Mouse (Mus musculus) frontal cortex, postnatal 25 days (tissue): Measurements from ENCODE around the gene Tfeb.

Experiments
- DNase-seq, 2 experiments: peaks; one replicate each; pipeline ENCODE4 v3.0.0; 2022; ENCODE audit warnings: low spot score in 2 of 2

Tfeb gene

GRCm38 (mm10) chr17:47712889-47713571 lies 23.8 kb upstream of the Tfeb start:
- no peak for DNase-seq

GRCm38 (mm10) chr17:47715037-47715436 lies 21.8 kb upstream of the Tfeb start:
- no peak for DNase-seq

DNA sequence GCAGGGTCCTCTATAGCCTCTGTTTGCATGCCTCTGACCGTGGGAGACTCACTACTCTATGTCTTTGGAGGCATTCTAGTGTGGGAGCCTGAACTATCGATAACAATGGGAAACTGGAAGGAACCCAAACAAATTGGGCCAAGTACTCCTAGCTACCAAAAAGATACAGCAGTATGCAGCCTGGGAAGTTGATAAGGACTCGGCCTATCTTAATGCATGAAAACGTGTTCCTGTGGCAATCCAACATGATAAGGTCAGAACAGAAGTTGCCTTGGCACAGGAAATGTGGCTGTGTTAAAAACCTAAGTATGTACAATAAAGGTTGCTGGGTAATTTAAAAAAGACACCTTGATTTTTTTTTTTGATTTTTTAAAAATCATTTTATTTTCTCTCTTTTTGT lies 15.6 kb upstream of the Tfeb start:
- no peak for DNase-seq

DNA sequence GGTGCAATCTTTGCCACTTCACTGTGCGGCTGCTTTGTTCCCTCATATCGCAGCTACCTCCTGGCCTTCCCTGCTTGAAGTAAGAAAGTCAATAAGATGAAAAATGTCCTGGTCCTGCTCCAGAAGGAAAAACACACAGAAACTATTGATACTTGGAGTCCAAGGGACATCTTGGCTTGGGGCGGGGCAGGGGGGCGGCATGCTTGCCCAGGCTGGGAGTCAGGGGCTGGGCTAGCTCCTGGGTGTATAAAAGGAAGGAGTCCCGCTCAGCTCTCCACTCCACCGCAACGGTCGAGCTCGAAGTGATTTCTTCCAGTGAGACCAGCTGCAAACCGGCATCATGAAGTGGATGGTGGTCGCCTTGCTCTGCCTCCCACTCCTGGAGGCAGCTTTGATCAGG lies 10.3 kb upstream of the Tfeb start, which contains the start of gene Pgc:
Gene Pgc (plus strand): TSS at position 277 of the 400 bp plus-strand sequence.
- DNase-seq = no peak

DNA sequence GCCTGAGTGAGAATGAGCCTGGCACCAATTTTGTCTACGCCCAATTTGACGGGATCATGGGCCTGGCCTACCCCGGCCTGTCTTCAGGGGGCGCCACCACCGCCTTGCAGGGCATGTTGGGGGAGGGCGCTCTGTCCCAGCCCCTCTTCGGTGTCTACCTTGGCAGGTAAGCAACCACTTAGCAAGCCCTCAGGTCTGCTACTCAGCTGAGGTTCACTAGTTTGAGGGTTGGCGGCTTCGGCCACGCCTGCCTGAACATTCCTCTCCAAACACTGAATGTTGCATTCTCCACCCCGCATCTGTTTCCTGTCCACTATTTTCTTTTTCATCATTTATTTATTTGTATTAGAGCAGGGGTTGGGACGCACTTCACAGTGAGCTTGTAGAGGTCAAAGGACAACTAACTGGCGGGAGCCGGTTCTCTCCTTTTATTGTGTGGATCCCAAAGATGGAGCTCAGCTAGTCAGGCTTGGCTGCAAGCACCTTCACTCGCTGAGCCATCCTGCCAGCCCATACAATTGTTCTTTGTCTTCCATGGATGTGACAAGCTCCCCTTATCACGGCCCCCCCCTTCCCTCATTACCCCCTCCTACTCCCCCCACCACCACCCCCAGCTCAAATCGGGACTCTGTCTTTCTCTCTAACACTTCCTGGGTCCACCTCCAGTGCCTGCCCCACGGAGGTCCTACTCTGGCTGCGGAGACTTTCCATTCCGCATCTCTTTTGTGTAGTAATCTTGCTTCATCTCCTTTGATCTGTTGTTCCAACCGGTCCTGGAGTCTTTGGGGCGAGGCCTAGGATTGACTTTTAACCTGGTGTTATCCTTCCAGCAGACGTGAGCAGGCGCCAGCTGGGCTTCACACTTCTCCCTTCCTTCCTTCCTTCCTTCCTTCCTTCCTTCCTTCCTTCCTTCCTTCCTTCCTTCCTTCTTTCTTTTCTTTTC lies 5.9 kb upstream of the Tfeb start:
- DNase-seq = no peak

DNA sequence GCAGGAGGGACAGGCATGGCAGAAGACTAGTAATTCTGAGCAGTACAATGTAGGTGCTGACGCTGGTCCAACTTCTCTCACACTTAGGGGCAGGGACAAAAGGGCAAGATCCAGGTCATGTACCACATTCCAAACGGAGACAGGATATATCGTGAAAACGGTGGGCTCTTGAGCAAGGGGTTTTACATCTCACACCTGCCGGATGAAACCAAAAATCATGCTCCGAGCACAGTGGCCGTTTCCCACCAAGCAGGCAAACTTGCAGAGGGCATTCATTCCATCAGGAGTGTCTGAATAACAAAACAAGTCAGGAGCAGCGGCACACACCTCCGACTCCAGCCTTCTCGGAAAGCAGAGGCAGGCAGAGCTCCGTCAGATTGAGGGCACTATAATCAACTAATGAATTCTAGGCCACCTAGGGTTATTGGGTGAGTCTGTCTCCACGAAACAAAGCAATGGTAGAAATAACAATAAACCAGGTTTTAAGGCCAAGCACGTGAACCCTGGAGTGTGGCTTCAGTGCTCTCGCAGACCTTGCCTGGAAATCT lies 1.2 kb upstream of the Tfeb start:
- DNase-seq = no peak

- DNase-seq = peak; percentile 48 to 54
Measured at GRCm38 (mm10) chr17:47737271-47738065, 638 bp downstream of the Tfeb start.

DNA sequence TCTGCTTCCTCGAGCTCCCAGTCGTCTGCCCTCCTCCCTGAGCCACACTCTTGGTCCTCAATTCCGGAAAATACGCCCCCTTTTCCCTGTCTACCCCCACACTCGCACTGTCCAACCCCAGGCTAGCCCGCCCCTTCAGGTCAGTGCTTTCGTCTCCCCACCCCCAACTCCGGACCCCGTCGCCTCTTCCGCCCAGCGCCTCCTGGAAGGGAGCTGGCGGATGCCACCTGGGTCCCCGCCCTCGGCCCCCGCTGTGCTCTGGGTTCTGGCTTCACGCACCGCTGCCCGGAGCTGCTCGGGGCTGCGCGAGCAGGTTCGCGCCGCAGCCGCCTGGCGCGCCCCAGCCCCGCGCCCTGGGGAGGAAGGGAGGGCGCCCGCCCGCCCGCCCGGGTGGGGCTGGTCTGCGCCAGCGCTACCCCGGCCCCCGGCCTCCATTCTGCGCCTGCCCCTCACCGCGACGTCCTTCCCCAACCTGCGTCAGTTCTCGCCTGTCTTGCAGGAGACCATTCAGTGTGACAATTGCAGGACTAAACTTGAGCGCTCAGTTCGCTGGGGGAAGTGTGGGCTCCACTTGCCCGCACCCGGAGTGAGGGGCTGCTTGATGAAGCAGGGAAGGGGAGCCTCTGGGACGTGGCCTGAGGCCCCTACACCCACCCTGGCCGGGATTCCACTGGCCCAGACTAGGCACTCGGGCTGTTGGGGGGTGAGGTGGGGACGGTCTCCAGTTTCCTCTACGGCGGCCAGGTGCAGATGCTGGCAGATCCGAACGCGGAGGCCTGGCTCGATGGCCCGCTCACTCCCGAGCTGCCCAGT lies 1.4 kb downstream of the Tfeb start:
- no peak for DNase-seq

GRCm38 (mm10) chr17:47738879-47739798 lies 2.3 kb downstream of the Tfeb start:
- no peak for DNase-seq

DNA sequence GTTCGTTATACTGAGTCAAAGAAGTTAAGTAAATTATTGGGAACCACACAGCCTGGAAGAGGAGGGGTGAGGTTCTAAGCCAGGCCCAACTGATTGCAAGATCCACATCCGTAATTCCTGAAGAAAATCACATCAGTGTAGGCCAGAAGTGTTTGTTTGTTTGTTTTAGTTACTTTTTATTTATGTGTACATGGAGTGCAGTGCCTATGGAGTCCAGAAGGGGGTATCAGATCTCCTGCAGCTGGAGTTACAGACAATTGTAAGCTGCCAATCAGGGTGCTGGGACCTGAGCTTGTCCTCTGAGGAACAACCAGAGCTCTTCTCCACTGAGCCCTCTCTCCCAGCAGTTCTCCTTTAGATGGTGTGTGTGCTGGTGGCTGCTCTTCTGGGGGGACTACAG lies 3.4 kb downstream of the Tfeb start:
- no peak for DNase-seq

DNA sequence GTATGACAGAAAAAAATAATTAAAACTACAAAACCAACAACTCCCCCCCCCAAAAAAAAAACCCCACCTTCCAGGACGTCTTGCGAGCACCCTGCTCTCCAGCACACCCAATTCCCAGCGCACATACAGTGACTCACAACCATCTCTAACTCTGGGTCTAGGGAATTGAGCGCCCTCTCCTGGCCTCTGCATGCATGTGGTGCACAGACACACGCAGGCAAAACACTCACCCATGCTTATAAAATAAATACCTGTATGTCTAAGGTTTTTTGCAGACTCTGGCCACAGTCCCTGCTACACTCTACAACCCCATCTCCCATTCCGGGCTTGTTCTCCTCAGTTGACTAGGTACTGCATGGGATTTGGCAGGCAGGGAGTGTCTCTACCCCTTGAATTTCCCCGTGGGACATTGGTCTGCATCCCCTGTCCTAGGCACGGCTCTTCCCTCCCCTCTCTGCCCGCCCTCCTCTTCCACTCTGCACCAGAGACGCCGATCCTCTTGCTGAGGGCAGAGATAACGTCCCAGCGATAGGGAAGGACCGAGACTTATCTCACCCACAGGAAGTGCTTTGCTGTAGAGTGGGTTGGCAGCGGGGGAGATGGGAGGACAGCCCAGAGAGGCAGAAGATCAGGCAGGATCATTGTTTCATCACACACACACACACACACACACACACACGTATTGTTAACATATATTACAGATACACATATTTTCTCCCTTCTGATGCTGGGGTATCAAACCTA lies 6.3 kb downstream of the Tfeb start:
- DNase-seq = no peak

GRCm38 (mm10) chr17:47744086-47744485 lies 7.3 kb downstream of the Tfeb start:
- no peak for DNase-seq

GRCm38 (mm10) chr17:47744746-47745368 lies 8.0 kb downstream of the Tfeb start:
- no peak for DNase-seq

DNA sequence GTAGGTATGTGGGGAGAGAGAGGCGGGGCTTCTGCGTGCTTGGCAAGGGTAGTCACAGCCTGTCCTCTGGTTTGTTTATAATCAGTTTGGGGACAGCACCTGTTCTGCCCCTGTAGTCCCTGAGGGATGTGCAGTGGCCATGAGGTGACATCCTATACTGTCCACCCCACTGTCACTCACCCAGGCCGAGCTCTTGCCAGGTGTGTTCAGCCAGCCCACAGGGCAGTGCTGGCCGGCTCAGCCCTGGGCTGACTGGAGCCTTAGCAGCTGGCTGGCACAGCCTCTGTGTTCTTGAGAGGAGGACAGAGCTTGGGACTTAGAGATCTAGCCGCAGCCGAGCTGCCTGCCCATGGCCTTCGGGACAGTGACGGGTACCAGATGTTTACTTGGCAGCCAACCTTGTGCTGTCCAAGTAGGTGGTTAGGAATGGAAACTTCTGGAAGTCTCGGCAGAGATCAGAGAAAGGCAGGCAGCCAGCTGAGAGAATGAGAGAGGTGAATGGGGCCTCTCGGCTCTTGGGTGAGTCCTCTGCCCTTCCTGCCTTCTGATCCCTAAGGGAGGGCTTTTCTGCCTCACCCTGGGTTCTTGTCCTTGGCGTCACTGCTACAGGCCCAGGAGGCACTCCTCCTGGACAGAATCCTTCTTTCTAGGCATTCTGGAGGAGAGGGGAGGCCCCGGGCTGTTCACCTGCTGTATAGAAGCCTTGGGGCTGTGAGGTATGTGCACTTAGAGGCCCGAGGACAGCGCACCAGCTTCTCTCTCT lies 12.1 kb downstream of the Tfeb start:
- DNase-seq = no peak

DNA sequence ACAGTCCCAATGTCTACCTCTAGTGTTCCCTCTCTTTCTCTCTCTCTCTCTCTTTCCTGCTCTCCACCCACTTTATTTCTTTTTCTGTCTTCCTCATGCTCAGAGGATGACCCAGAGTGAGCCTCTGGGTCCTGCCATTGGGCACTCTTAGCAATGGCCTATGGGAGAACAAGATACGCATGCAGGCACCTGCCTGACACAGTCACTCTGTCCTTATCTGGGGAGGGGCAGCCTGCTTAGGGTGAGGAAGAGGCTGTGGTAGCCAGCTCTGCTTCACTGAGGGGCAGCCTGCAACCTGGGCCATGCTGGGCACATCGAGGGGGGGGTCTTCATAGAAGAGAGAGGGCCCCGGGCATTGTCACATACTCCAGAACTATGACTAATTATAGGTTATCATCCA lies 12.8 kb downstream of the Tfeb start:
- DNase-seq = no peak

- no peak for DNase-seq
Measured at GRCm38 (mm10) chr17:47750101-47750500, 13.3 kb downstream of the Tfeb start.

- no peak for DNase-seq
Measured at GRCm38 (mm10) chr17:47751811-47752210, 15.0 kb downstream of the Tfeb start.
